Mouse (Mus musculus): Measurements from ENCODE around the gene Map1s.

GRCm38 (mm10) chr8:70869601-70870041 lies 36.1 kb upstream of the Map1s start:
- peak; percentile 84 for TF ChIP-seq CTCF (IDR thresholded peaks at IDR 0.05; ENCODE audit: insufficient read depth, low read depth, low read length)
- TF ChIP-seq POLR2A (IDR thresholded peaks at IDR 0.05; ENCODE audit: insufficient read depth, low read depth, low read length): no peak
